Mouse (Mus musculus) ovary, postnatal 10 days (tissue): ENCODE data around the gene Arv1.

ENCODE experiments used
- DNase-seq: peaks from one replicate; pipeline ENCODE4 v3.0.0; 2022; ENCODE audit warnings: low spot score

Gene Arv1

DNA sequence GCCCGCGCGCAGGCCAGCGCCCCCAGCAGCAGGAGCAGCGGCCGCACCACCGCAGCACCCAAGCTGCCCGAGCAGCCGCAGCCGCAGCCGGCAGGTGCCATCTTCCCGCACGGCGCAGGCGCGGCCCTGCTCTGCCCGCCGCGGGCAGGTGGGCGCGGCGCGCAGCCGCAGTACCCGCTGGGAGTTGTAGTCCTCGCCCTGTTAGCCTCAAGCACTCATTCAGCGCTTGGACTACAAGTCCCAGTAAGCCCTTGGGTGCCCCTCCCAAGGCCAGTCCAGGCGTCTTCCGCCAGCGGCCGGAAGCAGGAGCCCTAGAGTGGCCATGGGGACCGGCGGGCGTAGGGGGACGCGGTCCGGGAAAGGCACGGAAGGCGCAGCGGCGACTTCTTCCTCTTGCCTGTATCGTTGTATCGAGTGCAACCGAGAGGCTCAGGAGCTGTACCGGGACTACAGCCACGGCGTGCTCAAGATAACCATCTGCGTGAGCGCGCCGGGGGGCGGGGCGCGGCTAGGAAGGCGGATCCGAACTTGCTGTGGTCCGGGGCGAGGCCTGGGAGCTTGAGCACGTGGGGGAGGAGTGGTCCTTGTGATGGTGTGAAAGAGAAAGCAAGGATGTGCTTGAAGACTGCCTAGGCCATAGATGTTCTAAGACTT lies at the start of gene Arv1, which contains the start of gene Ttc13:
Arv1 (plus strand) TSS at position 278 of the 654 bp plus-strand sequence.
Ttc13 (minus strand) TSS at position 122 of the 654 bp plus-strand sequence.
- peak; percentile 70 for DNase-seq

DNA sequence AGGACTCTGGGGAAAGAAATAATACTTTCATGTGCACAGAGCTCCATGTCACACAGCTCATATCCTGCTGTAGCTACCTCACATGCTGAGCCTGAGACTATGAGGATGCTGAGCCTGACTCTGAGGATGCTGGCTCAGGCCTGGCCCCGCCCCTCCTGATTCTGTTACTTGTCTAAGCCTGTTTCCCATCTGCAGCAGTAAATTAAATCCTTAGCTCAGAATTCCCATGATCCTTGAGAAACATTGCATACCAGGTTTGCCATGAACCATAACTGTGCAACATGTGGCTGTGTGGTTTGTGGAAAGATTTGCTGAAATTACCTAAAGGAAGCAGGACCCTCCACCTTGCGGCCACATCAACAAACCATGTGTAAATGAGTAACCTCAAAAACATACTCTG lies 49.6 kb upstream of the Arv1 start:
- no peak for DNase-seq

DNA sequence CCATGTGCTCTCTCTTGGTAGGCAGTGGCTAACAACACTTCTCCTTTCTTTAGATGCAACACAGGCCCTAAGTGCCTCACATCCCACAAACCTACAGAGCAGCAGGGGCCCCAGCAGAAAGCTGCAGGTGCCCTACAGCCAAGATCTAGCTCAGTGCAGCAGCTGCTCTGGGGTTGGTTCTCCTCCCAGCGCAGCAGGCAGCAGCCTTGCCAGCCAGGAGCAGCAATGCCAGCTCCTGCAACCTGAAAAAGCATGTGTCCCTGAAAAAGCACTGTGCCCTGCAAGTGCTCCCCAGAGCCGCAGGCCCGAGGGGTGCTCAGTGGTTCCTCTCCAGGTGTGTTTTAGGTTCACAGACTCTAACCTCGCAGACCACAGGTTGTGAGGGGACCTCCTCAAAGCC lies 45.3 kb upstream of the Arv1 start:
- no peak for DNase-seq

DNA sequence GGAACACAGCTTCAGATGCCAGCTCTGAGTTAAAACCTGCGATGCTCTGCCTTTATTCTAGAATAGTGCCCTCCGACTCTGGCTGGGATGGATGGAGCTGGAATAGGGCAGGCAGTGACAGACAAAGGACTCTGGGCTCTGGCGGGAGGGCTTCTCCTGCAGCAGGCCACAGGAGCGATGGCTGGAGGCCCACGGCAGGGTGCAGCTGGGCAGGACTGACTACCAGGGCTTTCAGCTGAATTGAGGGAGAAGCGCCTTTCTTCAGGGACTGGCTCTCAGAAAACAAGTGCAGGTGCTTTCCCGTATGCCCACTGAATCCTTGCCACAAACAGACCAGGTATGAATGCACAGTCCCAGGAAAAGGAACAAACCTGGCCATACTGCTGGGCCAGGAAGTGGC lies 44.9 kb upstream of the Arv1 start:
- no peak for DNase-seq

GRCm38 (mm10) chr8:124677486-124677885 lies 44.5 kb upstream of the Arv1 start:
- DNase-seq: peak; percentile 59

- no peak for DNase-seq
These were observed 43.7 kb upstream of the Arv1 start for GRCm38 (mm10) chr8:124678246-124678645.

DNA sequence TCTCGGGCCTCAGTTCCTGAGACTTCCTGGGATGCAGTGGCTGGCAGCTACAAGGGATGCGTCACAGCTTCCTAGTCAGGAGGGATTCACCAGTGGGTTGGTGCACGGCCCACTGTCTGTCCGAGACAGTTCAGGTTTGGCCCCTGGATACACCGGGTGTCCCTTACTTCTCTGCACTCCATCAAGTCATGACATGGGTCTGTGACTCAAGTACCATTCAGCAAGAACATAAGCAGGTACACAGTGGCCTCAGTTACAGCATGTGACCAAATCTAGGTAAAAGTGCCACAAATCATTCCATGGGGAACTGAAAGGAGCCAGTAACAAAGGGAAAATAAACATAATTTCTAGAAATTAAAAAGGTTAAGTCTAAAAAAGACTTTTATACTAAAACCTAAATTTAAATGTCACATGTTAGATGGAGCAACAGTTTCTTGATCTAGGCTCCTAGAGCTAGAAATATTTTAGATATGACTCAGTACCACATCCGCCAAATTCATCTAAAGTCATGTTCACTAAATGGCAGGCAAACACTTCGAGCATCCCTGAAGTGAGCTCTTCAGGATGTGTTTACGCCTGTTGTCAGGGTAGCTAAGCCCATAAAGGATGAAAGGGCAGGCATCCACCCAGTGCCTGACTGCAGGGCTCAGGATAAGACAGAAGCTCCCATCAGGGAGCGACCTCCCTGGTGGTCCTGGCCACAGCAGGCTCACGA lies 40.7 kb upstream of the Arv1 start:
- DNase-seq: no peak

DNA sequence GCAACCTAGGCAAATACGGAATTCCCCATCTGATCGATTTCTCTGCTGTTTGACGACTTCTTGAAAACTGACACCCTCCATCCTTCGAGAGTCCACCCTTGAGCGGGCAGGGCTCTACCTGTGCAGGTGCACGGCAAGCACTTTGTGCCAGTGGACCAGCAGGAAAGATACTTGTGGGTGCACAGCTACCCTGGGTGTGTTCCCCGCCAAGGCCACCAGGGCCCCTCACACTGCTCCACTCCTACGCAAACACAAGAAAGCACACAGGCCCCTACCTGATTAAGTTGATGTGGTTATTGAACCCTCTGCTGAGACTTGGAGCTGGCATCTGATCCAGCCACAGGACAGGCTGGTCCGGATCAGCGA lies 40.2 kb upstream of the Arv1 start:
- no peak for DNase-seq

GRCm38 (mm10) chr8:124682218-124682617 lies 39.7 kb upstream of the Arv1 start:
- DNase-seq: no peak

DNA sequence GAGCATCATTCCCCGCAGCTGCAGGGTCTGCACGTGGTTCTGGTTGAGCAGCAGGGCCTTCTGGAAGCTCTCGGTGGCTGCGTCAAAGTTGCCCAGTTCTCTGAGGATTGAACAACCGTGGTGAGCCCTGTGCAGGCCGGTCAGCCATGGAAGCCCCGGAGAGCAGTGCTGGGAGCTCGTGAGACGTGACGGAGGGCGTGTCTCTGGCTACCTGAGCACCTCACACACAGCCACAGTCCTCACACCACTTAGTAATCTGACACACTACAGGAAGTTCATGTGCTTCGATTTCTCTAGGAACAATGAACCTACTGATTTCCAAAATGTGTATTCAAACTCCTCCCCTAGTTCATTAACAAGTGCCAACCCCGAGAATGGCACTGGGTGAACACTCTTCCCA lies 33.0 kb upstream of the Arv1 start:
- DNase-seq: no peak

GRCm38 (mm10) chr8:124691706-124692105 lies 30.2 kb upstream of the Arv1 start:
- DNase-seq: no peak

- no peak for DNase-seq
These were observed 26.4 kb upstream of the Arv1 start for GRCm38 (mm10) chr8:124695424-124696100.

DNA sequence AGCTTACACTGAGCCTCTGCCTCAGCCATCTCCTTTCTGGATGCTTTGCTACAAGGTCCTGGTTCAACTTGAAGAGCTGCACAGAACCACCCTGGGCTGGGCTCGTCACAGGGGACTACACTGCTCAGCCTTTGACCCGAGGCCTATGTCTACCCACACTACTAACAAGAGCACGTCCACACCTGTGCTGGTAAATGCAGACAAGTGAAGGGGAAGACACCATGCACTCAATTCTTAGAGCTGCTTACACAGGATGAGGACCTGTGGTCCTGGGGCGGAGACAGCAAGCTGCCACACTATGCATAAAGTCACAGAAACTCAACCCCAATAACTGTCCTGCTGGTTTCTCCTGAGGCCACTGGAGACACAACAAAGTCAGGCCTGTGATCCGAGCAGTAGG lies 21.7 kb upstream of the Arv1 start:
- no peak for DNase-seq

DNA sequence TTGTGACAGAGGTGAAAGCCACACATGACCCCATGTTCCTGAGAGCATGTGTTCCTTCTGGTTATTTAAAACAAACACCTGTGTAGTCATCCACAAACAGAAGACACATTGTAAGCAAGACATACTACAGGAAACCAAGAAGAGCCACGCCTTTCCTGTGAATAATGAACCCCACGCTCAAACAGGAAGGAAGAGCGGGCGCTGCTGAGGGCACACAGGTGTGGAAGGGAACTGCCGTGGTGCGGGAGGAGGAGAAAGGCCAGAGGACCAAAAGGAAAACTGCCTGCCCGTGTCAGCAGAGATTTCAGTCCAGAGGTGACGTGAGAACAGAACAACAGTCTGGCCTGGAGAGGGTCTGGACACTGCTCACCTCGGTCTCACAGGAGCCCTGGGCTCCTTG lies 20.9 kb upstream of the Arv1 start:
- no peak for DNase-seq

- no peak for DNase-seq
These were observed 19.8 kb upstream of the Arv1 start for GRCm38 (mm10) chr8:124702183-124702582.

DNA sequence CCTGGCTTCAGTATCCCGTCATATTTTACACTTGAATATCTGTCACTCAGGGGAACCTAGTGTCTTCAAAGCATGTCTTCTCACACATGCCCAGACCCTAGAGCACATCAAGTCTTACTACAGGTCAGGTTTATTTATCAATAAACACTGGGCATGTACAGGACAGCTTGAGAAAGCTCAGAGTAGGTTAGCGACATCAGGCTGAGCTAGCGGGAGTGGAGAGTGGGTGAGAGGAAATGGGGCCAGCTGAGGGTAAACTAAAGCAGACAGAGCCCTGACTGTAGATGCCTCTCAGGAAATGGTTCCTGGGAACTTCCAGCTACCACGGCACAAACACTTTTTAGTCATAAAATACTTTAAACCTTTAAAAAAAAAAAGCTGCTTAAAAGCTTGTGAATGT lies 18.4 kb upstream of the Arv1 start:
- no peak for DNase-seq

DNA sequence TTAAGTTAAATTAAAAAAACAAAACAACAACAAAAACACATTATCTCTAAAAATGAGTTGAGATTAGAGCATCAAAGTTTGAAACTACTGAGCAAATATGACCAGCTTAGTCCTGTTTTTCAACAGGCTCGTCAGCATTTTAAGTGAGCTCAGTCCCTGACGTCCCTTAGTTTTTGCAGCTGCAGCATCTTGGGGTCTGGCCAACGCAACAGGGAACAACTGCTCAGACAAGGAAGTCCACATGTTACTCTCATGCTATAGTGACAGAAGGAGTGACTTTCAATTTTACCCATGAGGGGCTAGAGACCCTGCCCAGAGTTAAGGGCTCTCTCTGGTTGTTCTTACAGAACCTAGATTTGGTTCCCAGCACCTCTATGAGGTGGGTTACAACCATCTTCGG lies 17.6 kb upstream of the Arv1 start:
- no peak for DNase-seq

DNA sequence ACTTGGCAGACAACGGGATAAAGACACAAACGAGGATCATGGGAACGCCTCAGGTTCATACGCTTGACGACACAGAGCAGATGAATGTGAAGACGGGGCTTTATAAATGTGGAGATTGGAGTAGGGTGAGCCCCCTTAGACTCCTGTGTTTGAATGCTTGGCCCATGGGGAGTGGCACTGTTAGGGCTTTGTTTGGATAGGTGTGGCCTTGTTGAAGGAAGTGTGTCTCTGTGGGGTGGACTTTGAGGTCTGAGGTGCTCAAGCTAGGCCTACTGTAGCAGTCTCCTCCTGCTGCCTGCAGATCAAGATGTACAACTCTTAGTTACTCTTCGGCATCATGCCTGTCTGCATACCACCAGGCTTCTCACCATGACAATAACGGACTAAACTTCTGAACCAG lies 16.1 kb upstream of the Arv1 start:
- no peak for DNase-seq

GRCm38 (mm10) chr8:124713207-124713606 lies 8.7 kb upstream of the Arv1 start:
- DNase-seq: no peak

- no peak for DNase-seq
These were observed 6.2 kb upstream of the Arv1 start for GRCm38 (mm10) chr8:124715736-124716135.

GRCm38 (mm10) chr8:124720133-124720532 lies 1.8 kb upstream of the Arv1 start:
- no peak for DNase-seq

DNA sequence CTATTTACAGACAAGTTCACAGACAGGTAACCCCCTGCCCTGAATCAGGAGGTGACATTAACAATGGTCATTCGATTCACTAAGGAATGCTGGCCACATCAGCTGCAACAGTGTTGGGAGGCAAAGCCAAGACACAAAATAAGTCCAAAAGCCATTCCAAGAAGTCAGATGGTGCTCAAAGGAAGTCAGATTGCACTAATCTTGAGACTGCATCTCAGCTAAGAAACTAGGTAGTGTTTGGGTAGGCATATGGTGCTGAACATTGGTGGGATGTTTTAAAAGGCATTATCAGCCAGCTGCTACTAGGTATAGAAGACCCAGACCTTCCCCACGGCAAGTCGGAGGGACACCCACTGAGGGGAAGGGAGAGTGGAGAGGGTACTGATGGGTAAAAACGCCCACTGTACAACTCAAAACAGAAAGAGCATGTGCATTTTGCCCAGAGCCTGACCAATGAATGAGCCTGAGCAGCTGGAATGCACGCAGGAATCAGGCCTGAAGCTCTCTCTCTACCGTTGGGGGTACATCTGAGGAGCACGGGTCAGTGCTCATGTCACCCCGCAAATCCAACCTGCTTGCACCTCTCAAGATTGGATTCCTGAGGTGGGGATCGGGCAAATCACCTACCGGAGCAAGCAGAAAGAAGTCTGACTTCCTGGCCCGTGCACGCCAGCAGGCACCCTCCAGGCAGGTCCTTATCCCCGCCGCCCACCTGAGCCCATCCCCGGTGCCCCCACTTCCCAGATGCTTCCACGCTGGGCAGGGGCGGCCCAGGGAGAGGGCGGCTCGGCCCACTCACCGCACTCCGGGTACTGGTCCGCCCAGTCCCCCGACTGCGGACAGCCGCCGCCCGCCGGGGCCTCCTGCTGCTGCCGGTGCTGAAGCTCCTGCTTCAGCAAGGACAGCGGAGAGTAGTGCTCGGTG lies 739 bp upstream of the Arv1 start:
- DNase-seq: no peak
